Mouse (Mus musculus) intestine, embryonic 15.5 days (tissue): ENCODE measurements at regions not wholly inside any gene's neighbourhood (a gene's known extent, or its start where the extent isn't known, plus 50 kb on each side); places are given as distances from the start of the nearest gene placed in this dataset.

Experiments used
- ATAC-seq: fragments of 200-750 bp; cut with Nextera tagmentation; 2 replicates; pipeline ENCODE4 v1.8.0; 2017; ENCODE audit warnings: moderate TSS enrichment, moderate library complexity
- H3K27ac ChIP-seq: fragments of 300-500 bp; sonication (generic); 2 replicates; pipeline ENCODE4 v1.5.1; 2015; ENCODE audit warnings: mild to moderate bottlenecking, inconsistent platforms
- H3K27me3 ChIP-seq: fragments of 300-500 bp; sonication (generic); replicated peaks from 2 replicates; pipeline ENCODE4 v1.6.1; 2015; ENCODE audit warnings: inconsistent platforms
- H3K36me3 ChIP-seq: fragments of 300-500 bp; sonication (generic); 2 replicates; pipeline ENCODE4 v1.6.1; 2015; ENCODE audit warnings: inconsistent platforms
- H3K4me1 ChIP-seq: fragments of 300-500 bp; sonication (generic); replicated peaks from 2 replicates; pipeline ENCODE4 v1.6.1; 2015; ENCODE audit warnings: inconsistent platforms
- H3K4me2 ChIP-seq: fragments of 300-500 bp; sonication (generic); replicated peaks from 2 replicates; pipeline ENCODE4 v1.6.1; 2015; ENCODE audit warnings: mild to moderate bottlenecking, inconsistent platforms
- H3K4me3 ChIP-seq: fragments of 300-500 bp; sonication (generic); replicated peaks from 2 replicates; pipeline ENCODE4 v1.5.1; 2015; ENCODE audit warnings: inconsistent platforms
- H3K9ac ChIP-seq: fragments of 300-500 bp; sonication (generic); 2 replicates; pipeline ENCODE4 v1.6.1; 2015; ENCODE audit warnings: inconsistent platforms
- H3K9me3 ChIP-seq: fragments of 300-500 bp; sonication (generic); 2 replicates; pipeline ENCODE4 v1.6.1; 2016; ENCODE audit warnings: inconsistent platforms
- WGBS: fragments of 180-500 bp; shearing (Covaris S2); methylation state at CpG from one replicate; pipeline ENCODE4 v1.1.7; 2015; 5-methylcytosine and 5-hydroxymethylcytosine counted together

DNA sequence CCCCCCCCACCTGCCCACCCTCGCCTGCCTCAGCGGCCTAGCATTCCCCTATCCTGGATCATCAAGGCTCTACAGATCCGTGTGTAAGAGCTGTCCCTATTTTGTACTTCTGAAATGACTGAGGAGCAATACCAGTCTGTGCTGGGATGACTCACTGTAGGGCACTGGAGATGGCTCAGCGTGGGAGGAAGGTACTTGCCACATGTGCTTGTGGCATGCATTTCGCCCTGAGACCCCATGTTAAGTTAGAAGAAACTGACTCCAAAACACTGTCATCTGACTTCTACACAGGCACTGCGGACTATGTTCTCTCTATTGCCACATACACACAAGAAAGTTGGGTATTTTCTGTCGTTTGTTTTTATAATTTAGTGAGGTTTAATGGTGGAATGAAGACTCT is 574.9 kb downstream of the Adgrl2 start:
- no peak overlapping the region for H3K27ac ChIP-seq
- ATAC-seq, result no peak
- H3K9me3 ChIP-seq, result no peaks in the 10 kb centered on the region
- H3K36me3 ChIP-seq, result no peaks in the 10 kb centered on the region
- 0 out of 2 replicates have a peak, but pooled peaks cover 2% of the 10 kb centered on the region for H3K4me1 ChIP-seq
- no peaks in the 10 kb centered on the region for H3K27me3 ChIP-seq
- 86% methylated on average over 7 of the region's 7 CpGs for WGBS
- H3K9ac ChIP-seq, result no peak overlapping the region
- no peak overlapping the region for H3K4me2 ChIP-seq
- no peak overlapping the region for H3K4me3 ChIP-seq

DNA sequence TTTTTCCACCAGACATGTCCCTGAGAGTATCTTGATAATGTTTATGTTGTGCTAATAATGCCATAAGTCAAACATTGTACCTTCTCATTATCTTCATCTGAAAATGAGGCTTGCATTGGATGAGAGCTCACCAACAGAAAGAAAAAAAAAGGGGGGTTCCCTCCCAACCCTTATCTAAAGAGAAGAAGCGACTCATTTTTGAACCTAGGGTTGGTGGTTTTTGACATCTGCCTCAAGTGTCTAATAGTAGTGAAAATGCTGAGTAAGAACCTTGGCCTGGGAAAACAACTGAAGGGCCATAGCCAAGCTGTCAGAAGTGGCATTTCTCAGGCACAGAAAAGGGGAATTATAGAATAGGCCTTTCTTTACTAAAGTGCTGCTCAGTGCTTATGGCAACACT is 577.3 kb downstream of the Adgrl2 start:
- Histone ChIP-seq H3K27ac (no peak overlapping the region), H3K36me3 (no peaks in the 10 kb centered on the region), H3K4me3 (no peak overlapping the region), H3K4me1 (0 out of 2 replicates have a peak, but pooled peaks cover 2% of the 10 kb centered on the region), H3K27me3 (no peaks in the 10 kb centered on the region), H3K4me2 (no peak overlapping the region), H3K9ac (no peak overlapping the region), H3K9me3 (no peaks in the 10 kb centered on the region)
- no peak for ATAC-seq
- WGBS, result 71% methylated on average over 1 of the region's 1 CpGs

DNA sequence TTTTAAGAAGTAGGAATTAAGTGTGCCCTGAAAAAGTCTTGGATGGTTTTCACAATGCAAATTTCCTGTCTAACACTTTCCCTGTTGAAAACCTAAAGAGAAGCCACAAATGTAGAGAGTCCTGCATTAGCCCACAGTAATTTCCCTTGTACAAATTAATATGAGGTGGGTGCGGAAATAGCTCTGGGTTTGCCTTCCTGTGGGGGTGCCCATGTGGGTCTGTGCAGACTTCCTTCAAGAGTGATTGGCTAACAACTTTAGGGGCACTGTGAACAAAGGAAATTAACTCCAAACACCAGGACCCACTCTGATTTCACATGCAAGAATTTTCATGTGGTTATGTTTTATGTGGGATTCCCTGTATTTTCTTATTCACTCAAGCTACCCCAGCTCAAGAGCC is 578.2 kb downstream of the Adgrl2 start:
- 79% methylated on average over 1 of the region's 1 CpGs for WGBS
- Histone ChIP-seq H3K4me2 (no peak overlapping the region), H3K4me3 (no peak overlapping the region), H3K4me1 (no peaks in the 10 kb centered on the region), H3K27ac (no peak overlapping the region), H3K36me3 (no peaks in the 10 kb centered on the region), H3K27me3 (no peaks in the 10 kb centered on the region), H3K9me3 (no peaks in the 10 kb centered on the region), H3K9ac (no peak overlapping the region)
- no peak for ATAC-seq

DNA sequence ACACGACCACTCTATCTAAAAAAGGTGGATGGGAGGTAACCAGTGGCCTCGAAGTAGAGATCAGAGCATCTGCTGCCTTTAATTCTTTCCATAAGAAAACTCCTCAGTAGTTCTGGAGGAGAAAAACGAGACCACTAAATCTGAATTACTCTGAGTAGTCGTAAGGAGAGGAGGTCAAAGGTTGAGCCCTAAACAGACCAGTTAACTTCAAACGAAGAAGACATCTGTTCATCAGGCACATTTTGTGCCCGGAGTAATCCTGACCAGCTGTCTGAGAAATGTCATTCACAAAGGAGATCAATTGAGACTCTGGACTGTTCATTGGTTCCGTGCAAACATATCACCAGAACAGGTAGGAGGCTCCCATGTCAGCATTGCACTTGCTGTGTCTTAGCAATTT is 592.0 kb downstream of the Adgrl2 start:
- Histone ChIP-seq H3K27ac (no peak overlapping the region), H3K9ac (no peak overlapping the region), H3K4me1 (no peaks in the 10 kb centered on the region), H3K4me2 (no peak overlapping the region), H3K9me3 (no peaks in the 10 kb centered on the region), H3K36me3 (no peaks in the 10 kb centered on the region), H3K27me3 (no peaks in the 10 kb centered on the region), H3K4me3 (no peak overlapping the region)
- no peak for ATAC-seq
- WGBS, result 33% methylated on average over 7 of the region's 7 CpGs

GRCm38 (mm10) chr3:148387550-148387949 is 602.8 kb downstream of the Adgrl2 start:
- no peak for ATAC-seq
- H3K36me3 ChIP-seq, result no peaks in the 10 kb centered on the region
- WGBS, result 76% methylated on average over 6 of the region's 6 CpGs
- no peak overlapping the region for H3K4me2 ChIP-seq
- no peak overlapping the region for H3K27ac ChIP-seq
- no peak overlapping the region for H3K9ac ChIP-seq
- H3K27me3 ChIP-seq, result no peaks in the 10 kb centered on the region
- no peaks in the 10 kb centered on the region for H3K4me1 ChIP-seq
- H3K9me3 ChIP-seq, result no peaks in the 10 kb centered on the region
- H3K4me3 ChIP-seq, result no peak overlapping the region

DNA sequence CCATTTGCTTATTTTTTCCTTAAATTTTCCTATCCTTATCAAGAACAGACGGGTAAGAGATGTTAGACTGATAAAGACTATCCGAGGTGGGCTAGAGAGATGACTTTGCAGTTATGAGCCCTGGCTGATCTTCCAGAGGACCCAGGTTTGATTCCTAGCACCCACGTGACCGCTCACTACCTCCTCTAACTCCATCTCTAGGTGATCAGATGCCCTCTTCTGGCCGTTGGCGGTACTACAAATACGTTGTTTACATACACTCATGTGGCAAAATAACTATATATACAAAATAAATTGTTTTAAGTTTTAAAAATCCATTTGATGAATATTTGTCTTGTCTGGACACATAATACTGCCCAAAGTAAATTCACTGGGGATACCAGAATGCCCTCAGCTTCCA is 604.6 kb downstream of the Adgrl2 start:
- no peaks in the 10 kb centered on the region for H3K36me3 ChIP-seq
- H3K27ac ChIP-seq, result no peak overlapping the region
- no peaks in the 10 kb centered on the region for H3K27me3 ChIP-seq
- WGBS, result 94% methylated on average over 7 of the region's 7 CpGs
- H3K4me2 ChIP-seq, result no peak overlapping the region
- H3K4me1 ChIP-seq, result no peaks in the 10 kb centered on the region
- ATAC-seq, result no peak
- no peaks in the 10 kb centered on the region for H3K9me3 ChIP-seq
- H3K4me3 ChIP-seq, result no peak overlapping the region
- H3K9ac ChIP-seq, result no peak overlapping the region

- Histone ChIP-seq H3K4me3 (no peak overlapping the region), H3K36me3 (no peaks in the 10 kb centered on the region), H3K4me1 (no peaks in the 10 kb centered on the region), H3K4me2 (no peak overlapping the region), H3K27me3 (no peaks in the 10 kb centered on the region), H3K9ac (no peak overlapping the region), H3K9me3 (no peaks in the 10 kb centered on the region), H3K27ac (no peak overlapping the region)
- 93% methylated on average over 1 of the region's 1 CpGs for WGBS
- ATAC-seq, result no peak
Observed at GRCm38 (mm10) chr3:148381057-148381456, 609.3 kb downstream of the Adgrl2 start.

GRCm38 (mm10) chr3:148363331-148363730 is 627.0 kb downstream of the Adgrl2 start:
- H3K27me3 ChIP-seq, result no peaks in the 10 kb centered on the region
- ATAC-seq, result no peak
- H3K36me3 ChIP-seq, result no peaks in the 10 kb centered on the region
- H3K4me1 ChIP-seq, result no peaks in the 10 kb centered on the region
- no peak overlapping the region for H3K9ac ChIP-seq
- H3K27ac ChIP-seq, result no peak overlapping the region
- 77% methylated on average over 5 of the region's 5 CpGs for WGBS
- H3K4me3 ChIP-seq, result no peak overlapping the region
- H3K4me2 ChIP-seq, result no peak overlapping the region
- no peaks in the 10 kb centered on the region for H3K9me3 ChIP-seq

- Histone ChIP-seq H3K9me3 (no peaks in the 10 kb centered on the region), H3K4me3 (no peak overlapping the region), H3K4me1 (no peaks in the 10 kb centered on the region), H3K4me2 (no peak overlapping the region), H3K27me3 (no peaks in the 10 kb centered on the region), H3K36me3 (no peaks in the 10 kb centered on the region), H3K27ac (no peak overlapping the region), H3K9ac (no peak overlapping the region)
- no peak for ATAC-seq
- WGBS, result 37% methylated on average over 2 of the region's 2 CpGs
Observed at GRCm38 (mm10) chr3:148362453-148362864, 627.9 kb downstream of the Adgrl2 start.

- Histone ChIP-seq H3K9ac (no peak overlapping the region), H3K4me1 (peaks cover 6% of the 10 kb centered on the region; the same call in 1 of the 2 replicates), H3K4me3 (no peak overlapping the region), H3K27ac (peak overlapping the region; percentile 4; the same call in 1 of the 2 replicates), H3K9me3 (no peaks in the 10 kb centered on the region), H3K4me2 (peak overlapping the region; percentile 26; the same call in 1 of the 2 replicates), H3K36me3 (no peaks in the 10 kb centered on the region), H3K27me3 (no peaks in the 10 kb centered on the region)
- 24% methylated on average over 10 of the region's 10 CpGs for WGBS
- peak; percentile 67; the same call in 1 of the 2 replicates for ATAC-seq
Observed at GRCm38 (mm10) chr3:148343633-148344361, 646.6 kb downstream of the Adgrl2 start.

DNA sequence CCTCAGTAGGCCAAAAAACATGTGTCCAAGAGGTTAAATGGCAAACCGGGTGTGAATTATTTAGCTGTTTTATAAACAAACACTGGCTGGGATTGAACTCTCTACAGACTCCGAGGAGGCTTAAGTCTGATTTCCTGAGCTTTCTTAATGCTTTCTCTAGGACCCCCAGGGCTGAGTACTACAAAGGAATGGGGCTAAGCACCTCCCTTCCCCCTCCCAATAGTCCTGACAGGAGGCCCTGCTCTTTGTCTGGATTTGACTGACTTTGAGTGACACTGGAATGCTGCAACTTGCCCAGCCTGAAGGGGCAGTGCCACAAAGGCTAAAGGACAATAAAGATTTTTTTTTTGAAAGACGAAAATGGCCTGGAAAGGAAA is 647.1 kb downstream of the Adgrl2 start:
- Histone ChIP-seq H3K36me3 (no peaks in the 10 kb centered on the region), H3K9me3 (no peaks in the 10 kb centered on the region), H3K4me1 (peaks cover 6% of the 10 kb centered on the region; the same call in 1 of the 2 replicates), H3K9ac (no peak overlapping the region), H3K27ac (0 out of 2 replicates have a peak overlapping the region, but pooled peaks have one; percentile 4), H3K4me2 (0 out of 2 replicates have a peak overlapping the region, but pooled peaks have one; percentile 26), H3K27me3 (no peaks in the 10 kb centered on the region), H3K4me3 (no peak overlapping the region)
- no peak for ATAC-seq
- WGBS, result 11% methylated on average over 3 of the region's 3 CpGs

DNA sequence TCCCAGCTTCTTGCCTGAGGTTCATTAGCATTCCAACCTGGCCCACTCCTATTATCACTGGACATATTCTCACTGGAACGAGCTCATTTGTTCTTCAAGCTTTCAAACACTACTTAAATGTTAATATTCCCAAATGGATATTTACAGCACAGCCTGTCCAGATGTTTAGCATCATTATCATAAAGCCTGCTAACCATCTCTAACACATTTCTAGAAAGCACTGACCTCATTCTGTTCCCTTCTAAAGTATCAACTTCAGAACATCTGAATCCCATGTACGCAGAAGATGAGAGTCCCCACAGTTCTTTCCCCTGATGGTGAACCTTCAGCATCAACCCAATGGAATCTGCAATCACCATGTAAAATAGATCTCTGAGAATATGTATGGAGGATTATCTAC is 651.1 kb downstream of the Adgrl2 start:
- Histone ChIP-seq H3K4me3 (no peak overlapping the region), H3K9me3 (no peaks in the 10 kb centered on the region), H3K27ac (no peak overlapping the region), H3K27me3 (no peaks in the 10 kb centered on the region), H3K36me3 (no peaks in the 10 kb centered on the region), H3K9ac (no peak overlapping the region), H3K4me1 (peaks cover 6% of the 10 kb centered on the region; the same call in 1 of the 2 replicates), H3K4me2 (no peak overlapping the region)
- ATAC-seq, result no peak
- 64% methylated on average over 2 of the region's 2 CpGs for WGBS

- H3K27ac ChIP-seq, result no peak overlapping the region
- 0 out of 2 replicates have a peak overlapping the region, but pooled peaks have one; percentile 43 for H3K4me2 ChIP-seq
- WGBS, result 59% methylated on average over 6 of the region's 6 CpGs
- H3K27me3 ChIP-seq, result no peaks in the 10 kb centered on the region
- H3K4me1 ChIP-seq, result no peaks in the 10 kb centered on the region
- H3K9me3 ChIP-seq, result no peaks in the 10 kb centered on the region
- H3K36me3 ChIP-seq, result no peaks in the 10 kb centered on the region
- ATAC-seq, result no peak
- no peak overlapping the region for H3K9ac ChIP-seq
- no peak overlapping the region for H3K4me3 ChIP-seq
Observed at GRCm38 (mm10) chr3:148336640-148337039, 653.7 kb downstream of the Adgrl2 start.
